Mouse (Mus musculus): ENCODE results near the gene Hmgb1. TPM values are rescaled to one million over a fixed set of nuclear protein-coding genes. Genes with fewer than 3 reads are reported as not detected.

Hmgb1 gene
- polyA plus RNA-seq, 1 experiment from 2014 or later, result 136 TPM

DNA sequence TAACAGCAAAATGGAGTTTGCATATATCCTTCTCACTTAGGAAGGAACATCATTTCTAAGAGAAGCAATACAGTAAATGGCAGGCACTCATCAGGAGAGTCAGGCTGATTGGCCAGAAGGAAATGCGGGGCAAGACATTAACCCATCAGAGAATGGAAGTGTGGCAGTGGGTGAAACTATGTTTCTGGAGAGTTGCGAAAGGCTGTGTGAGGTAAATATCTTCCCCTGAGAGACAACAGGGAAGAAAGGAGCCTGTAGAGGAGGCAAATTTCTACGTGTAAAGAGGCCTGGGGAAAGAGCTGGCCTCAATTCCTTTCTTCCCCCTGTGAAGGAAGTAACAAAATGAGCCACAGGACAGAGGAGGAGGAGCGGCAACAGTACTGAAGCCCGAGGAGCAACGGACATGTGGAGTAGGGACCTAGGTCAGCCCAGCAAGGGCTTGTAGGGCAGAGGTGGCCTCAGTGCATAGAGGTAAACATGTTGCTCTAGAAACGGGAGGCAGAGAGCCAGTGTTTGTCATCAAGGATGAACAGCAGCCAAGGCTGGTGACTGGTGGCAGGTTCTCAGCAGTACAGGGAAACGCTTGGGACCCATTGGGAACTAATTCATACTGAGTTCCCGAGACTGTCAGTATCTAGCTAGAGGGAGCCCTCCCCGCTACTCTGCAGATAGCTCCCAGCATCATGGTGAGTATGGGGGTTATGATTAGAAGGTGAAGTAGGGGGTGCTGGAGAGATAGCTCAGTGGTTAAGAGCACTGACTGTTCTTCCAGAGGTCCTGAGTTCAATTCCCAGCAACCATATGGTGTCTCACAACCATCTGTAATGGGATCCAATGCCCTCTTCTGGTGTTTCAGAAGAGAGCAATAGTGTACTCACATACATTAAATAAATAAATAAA, 48.6 kb downstream of the Hmgb1 start:
- in situ Hi-C loops (cut with MboI; ENCODE audit: low pct_unique_long_range_greater_than_20kb), result no loop called here
- ChIA-PET CTCF (no interaction called here), POLR2A (no interaction called here)
- ATAC-seq (no peak), DNase-seq (ENCODE audit: low read depth, low spot score) (no peak)
- H3K27me3 ChIP-seq, result no peaks in the 10 kb centered on the region
- no peak for TF ChIP-seq CTCF (IDR thresholded peaks at IDR 0.05)

DNA sequence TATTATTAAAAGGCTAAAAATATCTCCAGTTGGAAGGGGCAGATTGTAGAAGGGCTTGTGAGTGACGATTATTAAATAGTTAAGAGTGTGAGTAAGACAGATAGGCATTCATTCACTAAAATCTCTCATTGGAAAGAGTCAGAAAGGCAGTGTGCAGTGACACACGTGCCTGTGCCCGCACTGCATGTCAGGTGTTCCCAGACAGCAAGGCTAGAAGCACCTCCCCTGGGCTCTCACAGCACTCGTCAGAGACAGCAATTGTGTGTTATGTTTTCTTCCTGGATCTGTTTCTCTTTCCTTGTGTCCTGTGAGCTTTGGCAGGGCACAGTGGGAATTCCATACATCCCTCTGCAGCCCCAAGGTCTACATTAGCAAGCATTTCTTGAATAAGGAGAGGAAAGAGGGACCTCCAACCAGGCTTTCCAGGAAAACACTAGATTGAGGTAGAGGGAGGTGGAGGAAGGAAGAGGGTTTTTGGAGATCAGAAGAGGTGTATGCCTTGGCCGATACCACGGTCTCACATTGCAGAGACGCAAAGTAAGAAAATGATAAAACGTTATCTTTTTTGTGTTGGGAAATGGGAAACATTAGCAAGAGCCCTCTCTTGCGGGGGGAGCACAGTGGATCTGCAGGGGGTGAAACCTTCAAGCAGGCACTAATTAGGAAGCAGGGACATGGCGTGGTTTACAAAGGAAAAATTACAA, 49.4 kb downstream of the Hmgb1 start:
- in situ Hi-C loops (cut with MboI; ENCODE audit: low pct_unique_long_range_greater_than_20kb), result no loop called here
- CTCF ChIA-PET, result no interaction called here
- DNase-seq (ENCODE audit: low read depth, low spot score) (no peak), ATAC-seq (peak; percentile 34)
- POLR2A ChIA-PET, result no interaction called here
- no peak for TF ChIP-seq CTCF (IDR thresholded peaks at IDR 0.05)
- H3K27me3 ChIP-seq, result no peaks in the 10 kb centered on the region

DNA sequence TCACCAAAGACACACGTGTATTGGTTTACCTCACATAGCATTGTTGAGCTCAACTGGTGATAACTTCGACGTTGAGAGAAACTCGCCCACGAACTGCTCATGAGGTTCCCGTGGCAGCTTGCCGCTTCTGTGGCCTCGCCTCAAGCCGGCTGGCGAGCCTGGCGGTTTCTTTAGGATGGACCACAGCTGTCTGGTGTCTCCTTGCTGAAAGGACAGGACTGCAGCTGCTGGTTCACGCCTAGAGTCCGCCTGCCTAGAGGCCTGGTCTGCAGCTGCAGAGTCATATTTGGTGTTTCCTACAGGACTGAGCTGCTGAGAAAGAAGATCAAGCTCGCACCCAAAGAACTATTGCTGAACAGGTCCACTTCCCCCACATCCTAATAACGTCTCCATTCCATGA, 55.8 kb downstream of the Hmgb1 start:
- DNase-seq (ENCODE audit: low read depth, low spot score) (no peak), ATAC-seq (no peak)
- no peaks in the 10 kb centered on the region for H3K27me3 ChIP-seq

DNA sequence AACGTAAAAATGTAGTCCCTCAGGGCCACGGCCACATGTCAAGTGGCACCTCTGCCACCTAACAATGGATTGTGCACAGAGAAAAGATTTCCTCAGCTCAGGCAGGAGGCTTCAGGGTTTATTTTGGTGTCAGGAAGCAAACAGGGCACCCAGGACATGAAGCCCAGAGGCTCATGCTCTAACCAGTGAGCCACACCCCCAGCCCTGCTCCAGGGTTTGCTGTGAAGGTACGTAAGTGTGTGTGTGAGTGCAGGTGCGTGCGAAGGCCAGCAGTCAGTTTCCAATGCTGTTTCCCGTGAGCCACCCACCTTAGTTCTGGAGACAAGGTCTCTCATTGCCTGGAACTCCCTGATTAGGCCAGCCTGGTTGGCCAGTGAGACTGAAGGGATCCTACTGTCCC, 60.5 kb downstream of the Hmgb1 start:
- CTCF ChIA-PET, result no interaction called here
- TF ChIP-seq CTCF (IDR thresholded peaks at IDR 0.05), result no peak
- ATAC-seq (no peak), DNase-seq (ENCODE audit: low read depth, low spot score) (no peak)
- H3K27me3 ChIP-seq, result no peaks in the 10 kb centered on the region
- in situ Hi-C loops (cut with MboI; ENCODE audit: low pct_unique_long_range_greater_than_20kb), result no loop called here
- POLR2A ChIA-PET, result interaction anchor here (0.6 kb wide), 1 partner anchor 51 kb away, joined by 4 read pairs; no protein-coding TSS in a partner anchor

More for the DNA sequence above, 55.8 kb downstream of the Hmgb1 start:
- ChIA-PET POLR2A (no interaction called here), CTCF (no interaction called here)
- no peak for TF ChIP-seq CTCF (IDR thresholded peaks at IDR 0.05)
- in situ Hi-C loops (cut with MboI; ENCODE audit: low pct_unique_long_range_greater_than_20kb), result no loop called here

DNA sequence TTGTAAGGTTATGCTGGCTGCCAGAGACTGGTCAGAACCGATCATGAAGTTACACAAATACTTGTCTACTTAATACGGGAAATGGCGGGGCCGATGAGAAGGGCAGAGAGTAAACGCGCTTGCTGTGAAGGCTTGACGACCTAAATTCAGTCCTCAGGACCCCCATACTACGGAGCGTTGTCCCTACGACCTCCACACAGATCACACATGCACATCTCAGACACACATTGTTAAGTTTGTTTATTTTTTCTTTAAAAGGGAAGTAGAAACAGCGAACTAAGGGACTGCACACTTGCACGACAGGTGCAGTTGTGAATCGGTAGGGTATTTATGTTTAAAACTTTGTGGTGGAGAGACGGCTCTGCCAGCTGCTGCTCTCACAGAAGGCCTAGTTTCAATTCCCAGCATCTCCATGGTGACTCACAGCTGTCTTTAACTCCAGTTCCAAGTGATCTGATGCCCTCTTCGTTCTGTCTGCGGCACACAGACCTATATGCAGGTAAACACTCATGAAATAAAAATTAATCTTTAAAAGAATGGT, 64.9 kb downstream of the Hmgb1 start:
- ChIA-PET POLR2A (no interaction called here), CTCF (no interaction called here)
- no peak for TF ChIP-seq CTCF (IDR thresholded peaks at IDR 0.05)
- in situ Hi-C loops (cut with MboI; ENCODE audit: low pct_unique_long_range_greater_than_20kb), result no loop called here
- ATAC-seq, result no peak
- no peak for DNase-seq (ENCODE audit: low read depth, low spot score)
- H3K27me3 ChIP-seq, result no peaks in the 10 kb centered on the region

DNA sequence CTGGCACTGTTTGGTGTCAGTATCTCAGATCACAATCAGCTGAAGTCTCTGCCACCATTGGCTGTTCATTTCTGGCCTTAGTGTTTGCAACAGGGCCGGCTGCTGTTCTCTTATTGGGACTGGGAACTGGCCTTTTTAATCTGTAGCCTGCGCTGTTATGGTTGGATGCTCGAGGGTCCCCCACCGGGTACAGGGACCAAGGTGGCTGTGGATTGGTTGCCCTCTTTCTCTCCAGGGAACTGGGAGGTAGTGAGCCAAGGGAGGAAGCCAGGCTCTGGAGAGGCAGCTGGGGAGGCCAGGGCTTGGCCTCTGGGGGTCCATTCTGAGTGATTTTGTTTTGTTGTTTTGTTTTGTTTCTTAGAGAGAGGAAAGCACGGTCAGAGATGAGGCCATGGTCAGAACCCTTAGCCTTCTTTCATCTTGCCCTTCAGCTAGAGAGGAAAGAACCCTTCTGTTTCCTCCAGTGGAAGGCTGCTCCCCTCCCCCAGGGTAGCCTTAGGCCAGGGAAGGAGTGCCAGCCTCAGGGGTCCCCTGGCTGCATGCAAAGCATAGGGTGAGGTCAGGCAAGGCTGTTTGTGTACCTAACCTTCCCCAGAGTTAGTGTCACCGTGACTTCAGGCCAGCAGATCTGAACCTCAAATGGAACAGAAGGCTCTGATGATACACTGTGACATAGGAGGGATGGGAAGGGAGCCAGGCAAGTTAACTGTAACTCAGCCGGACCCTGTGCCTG, 66.3 kb downstream of the Hmgb1 start:
- ATAC-seq, result no peak
- no peak for TF ChIP-seq CTCF (IDR thresholded peaks at IDR 0.05)
- DNase-seq (ENCODE audit: low read depth, low spot score), result no peak
- CTCF ChIA-PET, result interaction anchor here (1.1 kb wide), 1 partner anchor 31 kb away, joined by 3 read pairs; no protein-coding TSS in a partner anchor
- in situ Hi-C loops (cut with MboI; ENCODE audit: low pct_unique_long_range_greater_than_20kb), result no loop called here
- POLR2A ChIA-PET, result no interaction called here
- no peaks in the 10 kb centered on the region for H3K27me3 ChIP-seq

DNA sequence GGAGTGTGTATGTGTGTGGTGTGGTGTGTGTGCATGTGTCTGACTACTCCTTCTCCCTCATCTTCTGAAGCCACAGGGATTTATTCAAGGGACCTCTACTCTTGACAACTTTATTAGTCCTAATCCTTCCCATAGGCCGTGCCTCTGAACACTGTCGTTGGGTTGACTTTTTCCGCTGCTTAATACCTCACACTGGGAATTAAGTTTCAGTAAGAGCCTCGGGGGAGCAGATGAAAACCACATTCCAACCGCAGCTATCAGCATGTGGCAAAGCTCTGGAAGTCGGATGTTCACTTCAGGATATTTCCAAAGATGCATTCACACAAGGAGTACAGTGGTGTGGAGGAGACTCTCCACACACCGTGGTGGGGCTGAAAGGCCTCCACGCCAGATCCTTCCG, 69.7 kb downstream of the Hmgb1 start:
- in situ Hi-C loops (cut with MboI; ENCODE audit: low pct_unique_long_range_greater_than_20kb), result no loop called here
- ChIA-PET POLR2A (interaction anchor here (0.6 kb wide), 1 partner anchor 256 kb away, joined by 3 read pairs; no protein-coding TSS in a partner anchor), CTCF (interaction anchor here (3.7 kb wide), 1 partner anchor 12 kb away, joined by 9 read pairs; no protein-coding TSS in a partner anchor)
- DNase-seq (ENCODE audit: low read depth, low spot score), result peak; percentile 41
- no peak for TF ChIP-seq CTCF (IDR thresholded peaks at IDR 0.05)
- no peaks in the 10 kb centered on the region for H3K27me3 ChIP-seq
- peak; percentile 24 for ATAC-seq

DNA sequence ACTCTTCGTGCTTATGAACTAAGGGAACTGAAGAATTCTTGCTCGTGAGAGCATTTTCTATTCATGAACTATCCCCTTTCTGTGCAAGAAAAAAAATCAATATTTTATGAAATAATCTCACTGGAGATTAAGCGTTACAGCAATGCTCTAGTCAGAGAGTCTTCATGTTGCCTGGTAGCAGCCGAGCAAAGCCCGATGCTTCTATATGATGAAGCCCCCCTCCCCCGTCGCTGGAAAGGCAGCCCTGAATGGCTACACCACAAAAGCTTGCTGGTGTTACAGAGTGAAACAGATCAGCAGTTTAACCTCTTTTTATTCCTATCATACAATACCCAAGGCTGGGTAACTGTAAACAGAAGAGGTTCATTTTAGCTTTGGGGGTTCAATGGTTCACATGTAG, 70.3 kb downstream of the Hmgb1 start:
- in situ Hi-C loops (cut with MboI; ENCODE audit: low pct_unique_long_range_greater_than_20kb), result no loop called here
- CTCF ChIA-PET, result interaction anchor here (3.7 kb wide), 1 partner anchor 11 kb away, joined by 9 read pairs; no protein-coding TSS in a partner anchor
- no peak for DNase-seq (ENCODE audit: low read depth, low spot score)

DNA sequence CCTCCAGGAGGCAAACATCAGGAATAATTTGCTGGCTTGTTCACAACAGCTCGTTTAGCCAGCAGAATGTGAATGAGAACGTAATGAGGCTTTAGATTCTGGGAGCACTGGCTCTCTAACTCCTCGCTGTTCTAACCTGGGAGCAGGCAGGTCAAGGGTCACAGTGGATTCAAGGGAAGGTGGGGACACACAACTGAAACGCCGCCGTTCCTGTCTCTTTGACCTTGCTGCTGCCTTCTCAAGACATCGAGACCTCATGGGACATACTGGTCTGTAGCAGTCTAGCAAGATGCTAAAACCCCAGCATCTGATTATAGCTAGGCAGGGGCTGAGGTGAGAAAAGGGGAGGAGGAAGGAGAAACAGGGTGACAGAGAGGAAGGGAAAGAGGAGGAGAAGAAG, 70.8 kb downstream of the Hmgb1 start:
- ChIA-PET CTCF (interaction anchor here (3.7 kb wide), 1 partner anchor 11 kb away, joined by 9 read pairs; no protein-coding TSS in a partner anchor), POLR2A (no interaction called here)
- in situ Hi-C loops (cut with MboI; ENCODE audit: low pct_unique_long_range_greater_than_20kb), result no loop called here
- TF ChIP-seq CTCF (IDR thresholded peaks at IDR 0.05), result no peak
- ATAC-seq (no peak), DNase-seq (ENCODE audit: low read depth, low spot score) (no peak)
- H3K27me3 ChIP-seq, result no peaks in the 10 kb centered on the region

More for the DNA sequence above, 70.3 kb downstream of the Hmgb1 start:
- POLR2A ChIA-PET, result interaction anchor here (0.6 kb wide), 1 partner anchor 255 kb away, joined by 3 read pairs; no protein-coding TSS in a partner anchor
- no peak for ATAC-seq
- H3K27me3 ChIP-seq, result no peaks in the 10 kb centered on the region
- no peak for TF ChIP-seq CTCF (IDR thresholded peaks at IDR 0.05)

DNA sequence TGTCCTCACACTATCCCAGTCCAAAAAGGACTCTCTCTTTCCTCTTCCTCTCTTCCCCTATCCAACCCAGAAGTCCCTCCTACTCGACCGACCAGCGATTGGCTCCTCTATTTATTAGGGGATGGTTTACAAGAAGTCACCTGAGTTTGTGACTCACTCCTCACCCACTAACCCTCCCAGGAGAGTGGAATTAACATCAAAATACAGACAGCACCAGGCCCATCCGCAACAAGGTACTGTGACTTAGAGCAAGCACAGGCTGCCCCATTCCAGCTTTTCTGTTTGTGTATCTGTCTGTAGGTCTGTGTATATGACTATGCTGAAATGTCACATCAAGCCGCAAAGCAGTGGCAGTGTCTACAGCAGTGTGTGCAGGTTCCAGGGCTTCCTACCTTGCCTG, 71.7 kb downstream of the Hmgb1 start:
- CTCF ChIA-PET, result interaction anchor here (3.7 kb wide), 1 partner anchor 10 kb away, joined by 9 read pairs; no protein-coding TSS in a partner anchor
- H3K27me3 ChIP-seq, result no peaks in the 10 kb centered on the region
- POLR2A ChIA-PET, result no interaction called here
- DNase-seq (ENCODE audit: low read depth, low spot score), result no peak
- in situ Hi-C loops (cut with MboI; ENCODE audit: low pct_unique_long_range_greater_than_20kb), result no loop called here
- no peak for TF ChIP-seq CTCF (IDR thresholded peaks at IDR 0.05)
- ATAC-seq, result no peak

All from Patski (cell line).